Mouse (Mus musculus) heart, adult 2 months (tissue): ENCODE results near the gene Ephb2. TPM values are rescaled to one million over a fixed set of nuclear protein-coding genes. Genes with fewer than 3 reads are reported as not detected.

ENCODE experiments used
- DNase-seq, 2 experiments: peaks; one replicate each; pipeline ENCODE4 v3.0.0; 2021
- H3K27ac ChIP-seq: fragments of 200-600 bp; 2 replicates; pipeline ENCODE4 v1.8.1; 2022
- H3K27me3 ChIP-seq: fragments of 200-500 bp; 2 replicates; pipeline ENCODE4 v1.6.1; 2012; ENCODE audit warnings: mild to moderate bottlenecking, low read length, inconsistent platforms, mixed read lengths; ENCODE audit not compliant: control insufficient read depth, insufficient read depth
- H3K36me3 ChIP-seq: fragments of 200-500 bp; 2 replicates; pipeline ENCODE4 v1.6.1; 2012; ENCODE audit warnings: low read length, inconsistent platforms; ENCODE audit not compliant: control insufficient read depth, insufficient read depth
- H3K4me1 ChIP-seq: fragments of 200-500 bp; 2 replicates; pipeline ENCODE4 v1.6.1; 2011; ENCODE audit warnings: low read length; ENCODE audit not compliant: control insufficient read depth, insufficient read depth
- H3K4me3 ChIP-seq: fragments of 200-600 bp; 2 replicates; pipeline ENCODE4 v1.8.1; 2022
- H3K79me2 ChIP-seq: fragments of 200-500 bp; replicated peaks from 2 replicates; pipeline ENCODE4 v1.6.1; 2012; ENCODE audit warnings: mild to moderate bottlenecking, inconsistent platforms, low read length, moderate library complexity, mixed read lengths; ENCODE audit not compliant: control insufficient read depth, insufficient read depth
- H3K9ac ChIP-seq: fragments of 200-500 bp; 2 replicates; pipeline ENCODE4 v1.6.1; 2012; ENCODE audit warnings: low read depth, mild to moderate bottlenecking, control low read depth, inconsistent platforms, low read length, mixed read lengths
- CTCF ChIP-seq: fragments of 200-600 bp; IDR thresholded peaks from 2 replicates; pipeline ENCODE4 v1.8.1; 2022; ENCODE audit warnings: antibody characterized with exemption, mild to moderate bottlenecking, moderate library complexity
- EP300 ChIP-seq: fragments of 200-500 bp; IDR thresholded peaks from 2 replicates; pipeline ENCODE4 v1.6.1; 2011; ENCODE audit warnings: low read depth, low read length, control low read depth; ENCODE audit not compliant: insufficient read depth
- POLR2A ChIP-seq: fragments of 200-500 bp; IDR thresholded peaks from 2 replicates; pipeline ENCODE4 v1.6.1; 2011; ENCODE audit warnings: mild to moderate bottlenecking, low read depth, low read length, control low read depth; ENCODE audit not compliant: insufficient read depth
- WGBS: fragments of 180-500 bp; shearing (Covaris S2); methylation state at CpG from one replicate; pipeline ENCODE4 v1.1.7; 2018; 5-methylcytosine and 5-hydroxymethylcytosine counted together
- intact Hi-C: fragments of 180-260 bp; cut with DNase I; formaldehyde crosslinking; loops from one replicate; pipeline ENCODE4 v1.15.1; 2025
- polyA plus RNA-seq: library from polyadenylated mRNA; depleted of rRNA; stranded (reverse); fragments of >200 nt; gene quantifications from 2 replicates; pipeline ENCODE4 v1.2.3, GENCODE M21; 2012
- total RNA-seq, 2 experiments: library from RNA; stranded (reverse); gene quantifications; 2 replicates each; pipeline ENCODE4 v1.2.3; 2021

Ephb2 gene
- total and polyA plus RNA-seq, 3 experiments = 0.73 to 0.96 (median 0.77) TPM

DNA sequence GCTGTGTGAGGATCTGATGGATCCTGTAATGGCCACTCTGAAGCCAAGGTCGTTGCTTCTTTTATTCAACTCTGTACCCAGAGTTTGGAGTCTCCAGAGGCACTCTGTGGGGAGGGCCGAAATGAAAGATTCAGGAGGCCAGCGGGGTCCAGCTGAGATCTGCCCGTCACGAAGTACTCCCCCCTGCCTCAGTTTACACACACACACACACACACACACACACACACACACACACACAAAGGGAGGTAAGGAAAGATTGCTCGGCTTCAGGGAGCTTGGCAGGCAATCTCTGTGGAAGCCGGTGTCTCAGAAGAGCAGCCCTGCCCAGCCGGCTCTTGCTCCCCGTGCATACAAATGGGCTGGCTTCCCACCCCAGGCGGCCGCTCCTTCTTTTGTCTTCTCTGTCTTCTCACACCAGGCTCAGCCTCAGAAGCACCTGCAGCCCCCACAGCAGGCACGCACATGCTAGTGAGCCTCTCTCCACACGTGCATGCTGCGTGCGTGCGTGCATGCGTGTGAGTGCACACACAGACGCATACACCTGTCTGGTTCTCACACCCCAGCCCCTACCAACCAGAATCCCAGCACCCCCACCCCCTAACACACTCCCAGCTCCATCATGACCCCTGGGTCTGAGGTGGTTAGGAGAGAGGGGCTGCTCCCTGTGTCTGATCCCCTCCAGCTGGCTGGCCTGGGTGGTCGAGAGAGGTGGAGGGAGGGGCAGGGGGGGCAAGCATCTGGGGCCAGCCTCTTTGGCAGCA, 85.0 kb downstream of the Ephb2 start:
- intact Hi-C loops = no loop called here
- H3K36me3 ChIP-seq = no peaks in the 10 kb centered on the region
- 49% methylated on average over 19 of the region's 19 CpGs for WGBS
- DNase-seq = no peak
- H3K9ac ChIP-seq = no peak overlapping the region
- H3K27me3 ChIP-seq = no peaks in the 10 kb centered on the region
- TF ChIP-seq POLR2A (no peak), EP300 (no peak), CTCF (no peak)
- H3K27ac ChIP-seq = no peak overlapping the region
- no peaks in the 10 kb centered on the region for H3K79me2 ChIP-seq
- H3K4me3 ChIP-seq = no peak overlapping the region
- no peaks in the 10 kb centered on the region for H3K4me1 ChIP-seq

DNA sequence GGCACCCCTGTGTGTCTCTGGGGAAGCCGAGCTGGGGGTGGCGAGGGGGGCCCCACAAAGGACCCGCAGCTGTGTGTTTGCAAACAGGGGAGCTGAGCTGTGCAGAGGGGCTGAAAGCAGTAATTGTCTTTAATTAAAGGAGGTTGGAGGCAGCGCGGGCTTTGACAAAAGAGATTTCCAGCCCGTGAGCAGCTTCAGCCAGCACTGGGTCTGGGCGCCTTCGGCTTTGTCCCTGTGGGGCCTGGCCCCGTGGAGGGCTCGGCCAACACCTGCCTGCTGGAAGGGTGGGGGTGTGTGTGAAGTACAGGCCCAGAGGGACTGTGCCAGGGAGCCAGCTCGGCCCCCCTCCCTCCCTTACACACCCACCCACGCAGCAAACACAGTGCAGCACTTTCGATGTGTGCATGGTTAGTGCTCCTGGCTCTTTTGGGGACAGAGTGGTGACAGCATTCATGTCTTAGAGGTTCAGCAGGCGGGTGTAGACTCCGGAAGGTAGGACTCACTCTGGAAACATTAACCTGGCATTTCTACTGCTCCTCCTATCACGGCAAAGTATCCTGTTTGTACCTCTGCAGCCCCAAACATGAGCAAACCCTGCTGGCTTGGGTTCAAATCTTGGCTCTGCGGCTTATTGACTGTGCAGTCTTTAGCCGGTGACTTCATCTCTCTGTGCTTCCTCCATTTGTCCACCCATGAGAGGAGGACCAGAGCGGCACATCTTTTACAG, 85.8 kb downstream of the Ephb2 start:
- DNase-seq = no peak
- Histone ChIP-seq H3K79me2 (no peaks in the 10 kb centered on the region), H3K4me1 (no peaks in the 10 kb centered on the region), H3K4me3 (no peak overlapping the region), H3K27ac (no peak overlapping the region), H3K9ac (no peak overlapping the region), H3K27me3 (no peaks in the 10 kb centered on the region), H3K36me3 (no peaks in the 10 kb centered on the region)
- intact Hi-C loops = no loop called here
- WGBS = 57% methylated on average over 19 of the region's 19 CpGs
- no peak for TF ChIP-seq CTCF
- no peak for TF ChIP-seq POLR2A
- no peak for TF ChIP-seq EP300

DNA sequence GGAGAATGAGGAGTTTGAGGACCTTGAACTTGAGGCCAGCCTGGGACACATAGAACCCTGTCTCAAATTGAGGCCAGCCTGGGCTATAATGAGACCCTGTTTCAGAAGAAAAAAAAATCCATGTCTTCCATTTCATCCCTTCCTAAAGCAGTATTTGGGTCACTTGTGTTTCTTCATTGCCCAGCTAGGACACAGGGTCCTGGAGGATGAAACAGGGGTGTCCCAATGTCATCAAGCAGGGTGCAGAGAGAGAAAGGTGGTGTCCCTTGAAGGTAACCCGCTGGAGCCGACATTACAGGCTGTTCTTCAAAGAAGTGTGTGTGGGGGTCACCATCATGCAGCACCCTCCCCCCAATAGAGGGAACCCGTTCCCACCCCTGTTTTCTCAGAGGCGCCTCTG, 86.4 kb downstream of the Ephb2 start:
- WGBS = 74% methylated on average over 4 of the region's 4 CpGs
- H3K27me3 ChIP-seq = no peaks in the 10 kb centered on the region
- intact Hi-C loops = no loop called here

DNA sequence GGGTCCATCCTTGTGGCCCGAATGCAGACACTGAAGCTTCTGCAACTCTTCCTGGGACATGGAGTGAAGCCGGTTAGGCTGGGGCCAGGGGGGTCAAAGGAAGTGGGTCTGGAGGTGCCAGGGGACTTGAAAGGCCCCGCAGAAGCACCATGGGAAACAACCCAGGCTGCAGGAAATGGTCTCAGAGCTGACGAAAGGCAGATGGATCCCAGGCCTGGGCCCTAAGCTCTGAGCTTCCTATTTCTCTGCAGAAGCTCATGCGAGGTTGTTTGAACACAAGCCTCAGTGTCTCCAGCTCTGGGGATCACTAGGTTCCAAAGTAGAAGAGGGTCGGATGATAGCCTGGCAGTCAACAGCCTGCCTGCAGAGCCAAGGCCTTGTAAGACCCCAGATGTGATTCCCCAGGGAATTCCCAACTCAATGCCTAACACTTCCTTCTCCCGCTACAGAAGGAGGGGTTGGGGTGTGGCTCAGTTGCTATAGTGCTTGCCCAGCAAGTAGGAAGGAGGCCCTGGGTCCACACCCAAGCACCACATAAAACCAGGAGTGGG, 86.9 kb downstream of the Ephb2 start:
- H3K4me1 ChIP-seq = no peaks in the 10 kb centered on the region
- no peak overlapping the region for H3K4me3 ChIP-seq
- TF ChIP-seq EP300 (no peak), POLR2A (no peak), CTCF (no peak)
- 40% methylated on average over 7 of the region's 7 CpGs for WGBS
- no peak overlapping the region for H3K27ac ChIP-seq
- no peaks in the 10 kb centered on the region for H3K27me3 ChIP-seq
- no peak overlapping the region for H3K9ac ChIP-seq
- H3K36me3 ChIP-seq = no peaks in the 10 kb centered on the region
- H3K79me2 ChIP-seq = no peaks in the 10 kb centered on the region
- peak in 1 of 2 experiments; percentile 15 for DNase-seq
- intact Hi-C loops = no loop called here

More for the DNA sequence above, 86.4 kb downstream of the Ephb2 start:
- DNase-seq = no peak
- Histone ChIP-seq H3K4me3 (no peak overlapping the region), H3K27ac (no peak overlapping the region), H3K36me3 (no peaks in the 10 kb centered on the region), H3K9ac (no peak overlapping the region), H3K4me1 (no peaks in the 10 kb centered on the region), H3K79me2 (no peaks in the 10 kb centered on the region)
- TF ChIP-seq EP300 (no peak), CTCF (no peak)

DNA sequence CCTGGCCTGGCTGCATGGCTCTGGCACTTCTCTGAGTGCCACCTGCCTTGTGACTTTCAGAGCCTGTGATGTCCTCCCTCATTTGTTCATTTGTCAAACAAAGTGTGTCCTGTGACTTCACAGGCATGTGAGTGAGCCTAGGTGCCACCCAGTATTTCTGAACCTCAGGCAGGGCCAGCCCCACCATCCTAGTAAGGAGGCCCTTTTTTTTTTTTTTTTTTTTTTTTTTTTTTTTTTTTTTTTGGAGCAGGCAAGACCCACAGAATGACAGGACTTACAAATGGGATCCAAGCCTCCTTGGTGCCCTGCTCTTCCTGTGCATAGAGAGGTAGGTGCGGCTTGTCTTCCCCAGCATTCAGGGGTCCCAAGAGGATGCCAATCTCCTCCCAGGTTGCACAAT, 89.3 kb downstream of the Ephb2 start:
- DNase-seq = no peak

DNA sequence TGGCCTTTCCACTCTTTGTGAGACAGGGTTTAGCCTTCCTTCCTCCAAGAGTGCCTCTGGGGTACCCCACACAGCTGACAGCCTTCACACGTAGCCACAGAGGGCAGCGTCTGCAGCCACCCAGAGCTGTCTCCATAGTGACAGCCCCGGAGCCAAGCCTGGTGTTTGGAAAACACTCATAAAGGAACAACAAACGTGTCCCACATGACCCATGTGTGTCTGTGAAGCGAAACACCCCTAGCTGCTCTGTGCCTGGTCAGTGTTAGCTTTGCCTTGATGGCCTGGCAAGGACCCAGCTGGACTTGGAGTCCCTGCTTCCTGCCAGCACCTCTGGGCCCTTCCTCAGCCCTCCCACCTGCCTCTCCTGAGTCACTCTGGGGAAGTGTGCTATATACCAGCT, 93.1 kb downstream of the Ephb2 start:
- Histone ChIP-seq H3K4me1 (peaks cover 9% of the 10 kb centered on the region), H3K9ac (no peak overlapping the region), H3K79me2 (no peaks in the 10 kb centered on the region), H3K36me3 (no peaks in the 10 kb centered on the region), H3K27me3 (no peaks in the 10 kb centered on the region), H3K4me3 (no peak overlapping the region), H3K27ac (peak overlapping the region; percentile 53)
- intact Hi-C loops = no loop called here
- DNase-seq = peak; percentile 70 to 81
- TF ChIP-seq CTCF = no peak
- WGBS = 7% methylated on average over 5 of the region's 5 CpGs

More for the DNA sequence above, 89.3 kb downstream of the Ephb2 start:
- H3K27me3 ChIP-seq = no peaks in the 10 kb centered on the region
- H3K4me1 ChIP-seq = peaks cover 4% of the 10 kb centered on the region
- intact Hi-C loops = no loop called here
- no peak overlapping the region for H3K4me3 ChIP-seq
- H3K79me2 ChIP-seq = no peaks in the 10 kb centered on the region
- no peak overlapping the region for H3K27ac ChIP-seq
- H3K9ac ChIP-seq = no peak overlapping the region
- 71% methylated on average over 1 of the region's 1 CpGs for whole genome bisulfite sequencing
- H3K36me3 ChIP-seq = no peaks in the 10 kb centered on the region
- TF ChIP-seq POLR2A (no peak), EP300 (no peak), CTCF (no peak)
